Mouse (Mus musculus) gastrocnemius, postnatal 25 days (tissue): ENCODE measurements around the gene Mrpl28. TPM values are rescaled to one million over a fixed set of nuclear protein-coding genes. Genes with fewer than 3 reads are reported as not detected.
"Not testable (repeated sequence)": the region's sequence is repeated elsewhere in the genome, so short reads cannot be mapped to it uniquely, and the experiment has no call there.

Experiments used
- DNase-seq: peaks from one replicate; pipeline ENCODE4 v3.0.0; 2022
- total RNA-seq, 2 experiments: library from RNA; stranded (reverse); gene quantifications; 1 replicate in 1 of 2; 2 replicates in 1 of 2; pipeline ENCODE4 v1.2.3; 2021

Gene Mrpl28
- total RNA-seq, 2 experiments from 2014 or later: 62.0 to 62.3 TPM

GRCm38 (mm10) chr17:26175248-26175647 lies 51.9 kb downstream of the Mrpl28 start:
- not testable (repeated sequence) for DNase-seq

Other genes with a start within 250 kb of the Mrpl28 start
- 10 to 100 TPM; 31.9 to 37.0 TPM for gene Mettl26, start 248.4 kb upstream of the Mrpl28 start, total RNA-seq
- gene Wfikkn1, start 242.6 kb upstream of the Mrpl28 start, total RNA-seq: under 1 TPM; 0.35 to 0.36 TPM
- gene Rab40c, start 203.8 kb upstream of the Mrpl28 start, total RNA-seq: 10 to 100 TPM in 1 of 2 experiments, 1 to 10 TPM in 1; 8.7 to 11.0 TPM
- 10 to 100 TPM; 30.0 to 31.9 TPM for gene Pigq, start 178.6 kb upstream of the Mrpl28 start, total RNA-seq
- not detected for gene Nhlrc4, start 178.5 kb upstream of the Mrpl28 start, total RNA-seq
- gene A930017K11Rik, start 170.9 kb upstream of the Mrpl28 start, total RNA-seq: not detected
- gene Capn15, start 137.7 kb upstream of the Mrpl28 start, total RNA-seq: 1 to 10 TPM; 5.6 to 6.8 TPM
- gene Rab11fip3, start 53.9 kb upstream of the Mrpl28 start, total RNA-seq: 10 to 100 TPM; 54.9 to 71.5 TPM
- gene Decr2, start 33.2 kb upstream of the Mrpl28 start, total RNA-seq: 1 to 10 TPM; 2.8 to 3.2 TPM
- 1 to 10 TPM; 1.2 to 1.7 TPM for gene Nme4, start 27.9 kb upstream of the Mrpl28 start, total RNA-seq
- gene Tmem8, start 10.2 kb upstream of the Mrpl28 start, total RNA-seq: 1 to 10 TPM in 1 of 2 experiments, under 1 TPM in 1; 0.87 to 1.2 TPM
- gene Axin1, start 15.2 kb downstream of the Mrpl28 start, total RNA-seq: 10 to 100 TPM; 10.8 to 17.2 TPM
- not detected for gene Pdia2, start 75.6 kb downstream of the Mrpl28 start, total RNA-seq
- 1 to 10 TPM in 1 of 2 experiments, under 1 TPM in 1; 0.54 to 1.2 TPM for gene Rgs11, start 79.5 kb downstream of the Mrpl28 start, total RNA-seq
- gene Arhgdig, start 84.3 kb downstream of the Mrpl28 start, total RNA-seq: 1 to 10 TPM; 1.2 to 2.2 TPM
- gene Fam234a, start 120.7 kb downstream of the Mrpl28 start, total RNA-seq: 10 to 100 TPM; 61.0 to 71.0 TPM
- gene Luc7l, start 129.4 kb downstream of the Mrpl28 start, total RNA-seq: 10 to 100 TPM; 11.1 to 11.3 TPM